Mouse (Mus musculus) hindbrain, postnatal 0 days (tissue): ENCODE measurements around the gene Rbp2. TPM values are rescaled to one million over a fixed set of nuclear protein-coding genes. Genes with fewer than 3 reads are reported as not detected.

Source experiments
- ATAC-seq: fragments of 200-750 bp; cut with Nextera tagmentation; 2 replicates; pipeline ENCODE4 v1.8.0; 2017; ENCODE audit warnings: mild to moderate bottlenecking, moderate TSS enrichment, moderate library complexity
- DNase-seq: peaks from one replicate; pipeline ENCODE4 v3.0.0-alpha.2; 2015; ENCODE audit warnings: low spot score
- H3K27ac ChIP-seq: fragments of 300-500 bp; sonication (generic); 2 replicates; pipeline ENCODE4 v1.5.1; 2014; ENCODE audit warnings: mild to moderate bottlenecking
- H3K27me3 ChIP-seq: fragments of 300-500 bp; sonication (generic); 2 replicates; pipeline ENCODE4 v1.6.1; 2014; ENCODE audit warnings: low read length, mixed read lengths; ENCODE audit not compliant: insufficient read depth
- H3K36me3 ChIP-seq: fragments of 300-500 bp; sonication (generic); 2 replicates; pipeline ENCODE4 v1.6.1; 2014; ENCODE audit warnings: low read length, mixed read lengths; ENCODE audit not compliant: insufficient read depth
- H3K4me1 ChIP-seq: fragments of 300-500 bp; sonication (generic); 2 replicates; pipeline ENCODE4 v1.6.1; 2014; ENCODE audit warnings: antibody characterized with exemption, low read length, mixed read lengths; ENCODE audit not compliant: insufficient read depth
- H3K4me2 ChIP-seq: fragments of 300-500 bp; sonication (generic); 2 replicates; pipeline ENCODE4 v1.6.1; 2014; ENCODE audit warnings: low read depth, mild to moderate bottlenecking, low read length, moderate library complexity, mixed read lengths
- H3K4me3 ChIP-seq: fragments of 300-500 bp; sonication (generic); 2 replicates; pipeline ENCODE4 v1.5.1; 2014; ENCODE audit warnings: low read length
- H3K9ac ChIP-seq: fragments of 300-500 bp; sonication (generic); replicated peaks from 2 replicates; pipeline ENCODE4 v1.6.1; 2014; ENCODE audit warnings: mild to moderate bottlenecking, low read length, moderate library complexity, mixed read lengths
- H3K9me3 ChIP-seq: fragments of 300-500 bp; sonication (generic); 2 replicates; pipeline ENCODE4 v1.6.1; 2016; ENCODE audit warnings: low read length, mixed read lengths
- CTCF ChIP-seq: IDR thresholded peaks from 2 replicates; pipeline ENCODE4 v1.5.1; 2016; ENCODE audit warnings: antibody characterized with exemption, control low read depth, low read depth
- WGBS: fragments of 180-500 bp; shearing (Covaris S2); extraction: QIAGEN DNeasy Blood & Tissue Kit; methylation state at CpG from one replicate; pipeline ENCODE4 v1.1.7; 2014; 5-methylcytosine and 5-hydroxymethylcytosine counted together
- polyA plus RNA-seq: library from polyadenylated mRNA; unstranded; fragments of >200 nt; fragmentation: Nextera tagmentation; extraction: Ambion mirVana; gene quantifications from 2 replicates; pipeline ENCODE4 v1.2.1, GENCODE M21; 2015
- total RNA-seq: library from RNA; depleted of rRNA; stranded (reverse); fragments of >200 nt; gene quantifications from 2 replicates; pipeline ENCODE4 v1.2.3, GENCODE M21; 2014

Rbp2 gene
- total and polyA plus RNA-seq, 2 experiments from 2014 or later: 1.1 to 1.4 TPM

DNA sequence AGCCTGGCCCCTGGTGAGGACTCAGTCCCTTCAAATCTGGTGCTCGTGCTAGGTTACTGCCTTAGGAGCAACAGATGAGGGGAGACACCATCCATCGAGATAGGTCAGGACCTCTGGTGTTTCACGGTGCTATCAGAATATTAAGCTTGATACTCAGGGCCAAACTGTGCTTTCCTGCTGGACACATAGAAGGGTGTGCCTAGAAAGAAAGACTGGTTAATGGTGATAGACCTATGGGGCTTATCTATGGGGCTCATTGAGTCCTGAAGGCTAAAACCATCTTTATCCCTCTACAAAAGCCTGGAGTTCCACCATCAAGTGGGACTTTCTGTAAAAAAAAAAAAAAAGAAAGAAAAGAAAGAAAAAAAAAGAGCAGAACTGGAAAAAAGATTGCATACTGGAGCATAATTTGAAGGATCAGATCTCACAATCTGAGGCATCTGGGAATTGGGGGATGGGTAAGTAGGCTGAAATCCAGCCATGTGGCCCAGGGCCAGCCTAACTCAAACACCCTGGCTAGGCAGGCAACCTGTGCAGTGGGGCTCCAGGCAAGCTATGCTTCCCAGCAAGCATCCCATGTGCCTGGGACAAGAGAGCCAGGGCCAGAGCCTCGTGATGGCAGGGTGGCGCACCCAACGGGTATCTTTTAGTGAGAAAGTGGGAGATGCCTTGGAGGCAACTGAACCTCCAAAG is 24.6 kb downstream of the Rbp2 start:
- no peak for TF ChIP-seq CTCF
- H3K36me3 ChIP-seq: no peaks in the 10 kb centered on the region
- H3K4me1 ChIP-seq: no peaks in the 10 kb centered on the region
- DNase-seq: no peak
- H3K9me3 ChIP-seq: no peaks in the 10 kb centered on the region
- H3K9ac ChIP-seq: no peak overlapping the region
- no peak overlapping the region for H3K4me3 ChIP-seq
- ATAC-seq: no peak
- H3K27me3 ChIP-seq: no peaks in the 10 kb centered on the region
- no peak overlapping the region for H3K27ac ChIP-seq
- no peak overlapping the region for H3K4me2 ChIP-seq
- WGBS: 85% methylated on average over 6 of the region's 6 CpGs

DNA sequence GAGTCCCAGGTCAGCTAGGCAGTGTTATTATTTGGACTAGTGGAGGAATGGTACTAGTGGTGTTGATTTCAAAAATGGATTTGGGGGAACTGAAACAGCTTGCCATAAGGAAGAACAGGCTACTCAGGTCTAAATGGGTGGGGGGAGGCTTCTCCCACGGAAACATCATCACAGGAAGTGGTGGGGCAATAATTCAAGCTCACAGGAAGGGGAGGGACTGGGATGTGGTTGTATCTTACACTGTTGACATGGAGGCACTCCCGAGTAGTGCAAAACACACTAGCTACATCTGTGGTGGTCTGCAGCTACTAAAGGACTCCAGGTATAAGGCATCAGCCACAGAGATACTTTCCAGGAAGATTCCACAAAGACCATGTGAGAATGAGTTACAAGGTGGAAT is 38.0 kb downstream of the Rbp2 start:
- no peaks in the 10 kb centered on the region for H3K4me1 ChIP-seq
- no peaks in the 10 kb centered on the region for H3K36me3 ChIP-seq
- TF ChIP-seq CTCF: no peak
- DNase-seq (no peak), ATAC-seq (no peak)
- H3K27me3 ChIP-seq: no peaks in the 10 kb centered on the region
- no peak overlapping the region for H3K27ac ChIP-seq
- H3K9me3 ChIP-seq: no peaks in the 10 kb centered on the region
- H3K4me3 ChIP-seq: no peak overlapping the region
- H3K4me2 ChIP-seq: no peak overlapping the region
- 84% methylated on average over 2 of the region's 2 CpGs for WGBS
- no peak overlapping the region for H3K9ac ChIP-seq

DNA sequence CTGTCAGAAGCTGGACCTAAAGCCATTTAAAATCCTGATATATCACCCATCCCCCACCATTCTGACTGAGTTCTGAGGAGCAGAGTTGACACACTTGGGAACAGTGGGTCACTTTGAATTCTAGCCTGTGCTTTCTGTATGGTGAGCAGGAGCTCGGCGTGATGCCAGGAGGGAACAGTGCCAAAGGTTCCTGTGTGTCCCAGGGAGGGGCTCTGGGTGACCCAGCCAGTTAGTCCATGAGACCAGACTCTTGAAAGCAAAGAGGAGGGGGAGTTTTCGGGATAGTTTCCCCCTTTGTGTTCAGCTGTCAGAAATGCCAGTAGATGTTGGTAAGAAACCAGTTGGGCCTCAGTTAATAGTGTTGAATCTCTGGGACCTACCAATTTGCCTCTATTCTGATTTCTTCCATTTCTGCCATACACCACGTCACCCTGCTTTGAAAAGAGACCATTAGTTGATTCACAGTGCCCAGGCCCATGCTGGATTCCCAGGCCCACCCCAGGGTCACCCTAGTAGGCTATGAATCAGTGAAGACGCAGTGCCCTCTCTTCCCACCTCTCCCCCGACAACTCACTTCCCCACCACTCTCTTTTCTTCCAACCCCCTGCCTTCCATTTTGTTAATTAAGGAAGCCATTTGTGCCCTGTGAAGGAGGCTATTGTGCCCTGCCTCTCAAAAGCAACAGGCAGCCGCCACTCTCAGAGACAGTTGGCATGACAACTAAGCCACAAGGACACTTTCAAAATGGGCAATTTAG is 39.0 kb downstream of the Rbp2 start:
- DNase-seq: peak; percentile 85
- WGBS: 36% methylated on average over 7 of the region's 7 CpGs
- Histone ChIP-seq H3K4me3 (no peak overlapping the region), H3K36me3 (no peaks in the 10 kb centered on the region), H3K4me2 (no peak overlapping the region), H3K27me3 (no peaks in the 10 kb centered on the region), H3K9me3 (no peaks in the 10 kb centered on the region), H3K4me1 (no peaks in the 10 kb centered on the region), H3K9ac (no peak overlapping the region), H3K27ac (peak overlapping the region; percentile 43; the same call in 1 of the 2 replicates)
- ATAC-seq: peak; percentile 83
- no peak for TF ChIP-seq CTCF

DNA sequence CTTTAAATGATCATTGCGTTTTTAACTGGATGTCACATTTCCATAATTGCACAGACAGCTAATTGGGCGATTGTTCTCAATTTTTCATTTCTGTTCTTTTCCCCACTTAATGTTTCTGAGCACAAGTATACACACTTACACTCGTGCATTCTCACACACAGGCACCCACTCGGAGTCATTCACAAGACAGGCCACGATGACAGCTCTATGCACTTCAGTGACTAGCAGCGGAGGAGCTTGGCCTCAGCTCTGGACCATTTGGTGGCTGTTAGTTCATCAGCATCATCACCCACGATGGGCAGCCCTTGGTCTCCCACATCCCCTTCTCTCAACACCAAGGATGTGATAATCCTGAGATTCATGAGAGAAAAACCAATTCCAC is 39.6 kb downstream of the Rbp2 start:
- Histone ChIP-seq H3K36me3 (no peaks in the 10 kb centered on the region), H3K4me1 (no peaks in the 10 kb centered on the region), H3K9me3 (no peaks in the 10 kb centered on the region), H3K4me2 (no peak overlapping the region), H3K27ac (0 out of 2 replicates have a peak overlapping the region, but pooled peaks have one; percentile 32), H3K27me3 (no peaks in the 10 kb centered on the region), H3K4me3 (no peak overlapping the region), H3K9ac (no peak overlapping the region)
- ATAC-seq (no peak), DNase-seq (no peak)
- 33% methylated on average over 7 of the region's 7 CpGs for WGBS
- TF ChIP-seq CTCF: no peak

DNA sequence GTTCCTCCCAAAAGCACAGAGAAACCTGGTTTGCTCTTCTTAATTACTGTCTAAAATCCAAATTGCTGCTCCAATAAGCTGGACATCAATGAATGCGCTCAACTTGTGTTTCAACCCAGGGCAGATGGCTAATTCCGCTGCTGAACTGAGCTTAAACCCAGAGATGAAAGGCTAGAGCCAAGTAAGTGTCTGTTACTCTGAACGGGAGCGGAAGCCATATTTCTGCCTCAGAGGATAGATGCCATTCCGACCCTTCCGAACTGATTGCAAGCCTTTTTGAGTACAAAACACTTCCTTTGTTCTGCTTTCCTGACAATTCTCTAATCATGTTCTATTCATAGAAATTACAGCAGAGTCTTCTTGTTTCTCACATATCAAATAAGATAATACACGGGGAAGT is 41.3 kb downstream of the Rbp2 start:
- Histone ChIP-seq H3K27ac (no peak overlapping the region), H3K27me3 (no peaks in the 10 kb centered on the region), H3K4me2 (no peak overlapping the region), H3K36me3 (no peaks in the 10 kb centered on the region), H3K4me3 (no peak overlapping the region), H3K4me1 (no peaks in the 10 kb centered on the region), H3K9ac (no peak overlapping the region), H3K9me3 (no peaks in the 10 kb centered on the region)
- peak; percentile 30 for DNase-seq
- no peak for ATAC-seq
- TF ChIP-seq CTCF: no peak
- WGBS: 63% methylated on average over 7 of the region's 7 CpGs

DNA sequence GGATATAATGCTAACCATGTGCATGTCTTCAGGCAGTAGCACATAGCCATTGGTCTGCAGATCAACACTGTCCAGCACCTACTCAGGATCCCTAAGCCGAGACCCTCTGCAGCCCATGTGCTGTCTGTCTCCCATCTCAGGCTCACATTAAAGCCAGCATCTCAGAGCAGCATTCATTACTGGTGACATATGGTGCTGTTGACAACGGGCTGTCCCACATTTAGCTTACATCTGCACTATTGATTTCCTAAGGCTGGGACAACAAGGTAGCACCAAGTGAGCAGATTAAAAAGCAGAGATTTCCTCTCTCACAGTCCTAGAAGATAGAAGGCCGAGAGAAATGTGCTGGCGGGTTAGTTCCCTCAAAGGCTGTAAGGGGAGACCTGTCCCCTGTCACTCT is 43.9 kb downstream of the Rbp2 start:
- H3K36me3 ChIP-seq: no peaks in the 10 kb centered on the region
- no peak overlapping the region for H3K4me2 ChIP-seq
- H3K27me3 ChIP-seq: 0 out of 2 replicates have a peak, but pooled peaks cover 3% of the 10 kb centered on the region
- no peak overlapping the region for H3K27ac ChIP-seq
- no peak overlapping the region for H3K9ac ChIP-seq
- no peaks in the 10 kb centered on the region for H3K4me1 ChIP-seq
- 68% methylated on average over 4 of the region's 4 CpGs for WGBS
- H3K9me3 ChIP-seq: no peaks in the 10 kb centered on the region
- ATAC-seq: no peak
- TF ChIP-seq CTCF: no peak
- no peak overlapping the region for H3K4me3 ChIP-seq
- DNase-seq: no peak

DNA sequence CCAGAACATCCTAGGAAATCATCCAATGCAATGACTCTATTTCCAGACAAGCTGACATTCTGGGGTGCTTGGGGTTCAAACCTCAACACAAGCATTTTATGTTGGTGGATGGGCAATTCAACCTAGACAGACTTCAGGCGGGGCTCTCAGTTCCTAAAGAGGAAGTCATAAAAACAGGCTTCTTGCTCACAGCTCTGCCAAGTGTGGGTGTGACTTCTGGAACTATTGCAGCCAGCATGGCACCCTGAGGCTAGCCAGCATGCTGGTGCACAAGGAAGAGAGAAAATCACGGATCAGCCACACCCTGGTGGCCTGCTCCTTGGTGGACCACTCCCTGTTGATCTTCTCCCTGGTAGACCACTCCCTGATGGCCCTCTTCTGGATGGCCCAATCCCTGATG is 45.1 kb downstream of the Rbp2 start:
- Histone ChIP-seq H3K4me1 (no peaks in the 10 kb centered on the region), H3K9me3 (no peaks in the 10 kb centered on the region), H3K36me3 (no peaks in the 10 kb centered on the region), H3K4me3 (no peak overlapping the region), H3K27ac (no peak overlapping the region), H3K4me2 (no peak overlapping the region), H3K9ac (no peak overlapping the region), H3K27me3 (0 out of 2 replicates have a peak, but pooled peaks cover 3% of the 10 kb centered on the region)
- DNase-seq (no peak), ATAC-seq (no peak)
- no peak for TF ChIP-seq CTCF
- WGBS: 75% methylated on average over 2 of the region's 2 CpGs
